Mouse (Mus musculus) intestine, embryonic 14.5 days (tissue): ENCODE measurements at regions not wholly inside any gene's neighbourhood (a gene's known extent, or its start where the extent isn't known, plus 50 kb on each side); places are given as distances from the start of the nearest gene placed in this dataset.

Source experiments
- ATAC-seq: fragments of 200-750 bp; cut with Nextera tagmentation; replicated peaks from 2 replicates; pipeline ENCODE4 v1.8.0; 2017; ENCODE audit warnings: low read depth, moderate number of reproducible peaks, moderate TSS enrichment, moderate library complexity; ENCODE audit not compliant: low FRiP score, low TSS enrichment
- DNase-seq: peaks from one replicate; pipeline ENCODE4 v3.0.0-alpha.2; 2018; ENCODE audit warnings: low spot score
- H3K27ac ChIP-seq: fragments of 300-500 bp; sonication (generic); 2 replicates; pipeline ENCODE4 v1.5.1; 2014; ENCODE audit warnings: low read depth, mild to moderate bottlenecking, control low read depth
- H3K27me3 ChIP-seq: fragments of 300-500 bp; sonication (generic); replicated peaks from 2 replicates; pipeline ENCODE4 v1.6.1; 2014; ENCODE audit warnings: low read length, control low read depth; ENCODE audit not compliant: control insufficient read depth, insufficient read depth
- H3K36me3 ChIP-seq: fragments of 300-500 bp; sonication (generic); 2 replicates; pipeline ENCODE4 v1.6.1; 2014; ENCODE audit warnings: low read length, control low read depth; ENCODE audit not compliant: control insufficient read depth, insufficient read depth
- H3K4me1 ChIP-seq: fragments of 300-500 bp; sonication (generic); replicated peaks from 2 replicates; pipeline ENCODE4 v1.6.1; 2014; ENCODE audit warnings: low read length, control low read depth, mixed read lengths; ENCODE audit not compliant: control insufficient read depth, insufficient read depth
- H3K4me2 ChIP-seq: fragments of 300-500 bp; sonication (generic); 2 replicates; pipeline ENCODE4 v1.6.1; 2014; ENCODE audit warnings: low read length
- H3K4me3 ChIP-seq: fragments of 300-500 bp; sonication (generic); 2 replicates; pipeline ENCODE4 v1.5.1; 2014; ENCODE audit warnings: low read depth, low read length, control low read depth, mixed read lengths
- H3K9ac ChIP-seq: fragments of 300-500 bp; sonication (generic); 2 replicates; pipeline ENCODE4 v1.6.1; 2014; ENCODE audit warnings: mild to moderate bottlenecking, low read length
- H3K9me3 ChIP-seq: fragments of 300-500 bp; sonication (generic); 2 replicates; pipeline ENCODE4 v1.6.1; 2016; ENCODE audit warnings: low read length, control low read depth; ENCODE audit not compliant: control insufficient read depth
- WGBS: fragments of 180-500 bp; shearing (Covaris S2); extraction: QIAGEN DNeasy Blood & Tissue Kit; methylation state at CpG from one replicate; pipeline ENCODE4 v1.1.7; 2014; 5-methylcytosine and 5-hydroxymethylcytosine counted together

DNA sequence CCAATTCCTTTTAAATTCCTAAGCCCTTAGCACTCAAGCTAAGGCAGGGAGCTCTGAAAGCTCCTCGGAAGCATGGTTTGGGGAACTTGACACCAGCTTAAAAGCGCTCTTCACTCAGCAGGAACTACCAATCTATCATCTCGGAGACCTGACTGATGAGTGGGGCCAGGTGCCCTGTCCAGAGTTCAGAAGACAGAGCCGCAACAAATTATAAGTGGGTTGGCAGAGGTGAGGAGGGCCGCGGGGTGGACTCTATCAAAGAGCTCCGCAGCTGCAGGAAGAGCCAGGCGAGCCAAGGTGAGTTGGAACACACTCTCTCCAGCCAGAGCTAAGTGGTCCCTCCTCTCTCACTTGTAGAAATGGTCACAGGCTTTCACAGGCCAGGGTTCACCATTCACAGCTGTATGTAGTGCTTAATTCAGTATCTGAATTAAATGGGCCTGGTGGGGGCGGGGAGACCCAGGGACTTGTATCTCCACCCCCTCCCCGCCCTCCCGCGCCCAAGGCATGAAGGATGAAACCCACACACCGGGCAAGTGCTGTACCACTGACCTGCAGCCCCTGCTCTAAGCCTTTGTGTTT is 180.8 kb downstream of the Stim2 start:
- Histone ChIP-seq H3K9ac (no peak overlapping the region), H3K4me2 (no peak overlapping the region), H3K27me3 (no peaks in the 10 kb centered on the region), H3K4me1 (peaks cover 28% of the 10 kb centered on the region), H3K27ac (peak overlapping the region; percentile 64; the same call in 1 of the 2 replicates), H3K4me3 (no peak overlapping the region), H3K36me3 (no peaks in the 10 kb centered on the region), H3K9me3 (no peaks in the 10 kb centered on the region)
- 35% methylated on average over 13 of the region's 13 CpGs for WGBS
- ATAC-seq (no peak), DNase-seq (no peak)

DNA sequence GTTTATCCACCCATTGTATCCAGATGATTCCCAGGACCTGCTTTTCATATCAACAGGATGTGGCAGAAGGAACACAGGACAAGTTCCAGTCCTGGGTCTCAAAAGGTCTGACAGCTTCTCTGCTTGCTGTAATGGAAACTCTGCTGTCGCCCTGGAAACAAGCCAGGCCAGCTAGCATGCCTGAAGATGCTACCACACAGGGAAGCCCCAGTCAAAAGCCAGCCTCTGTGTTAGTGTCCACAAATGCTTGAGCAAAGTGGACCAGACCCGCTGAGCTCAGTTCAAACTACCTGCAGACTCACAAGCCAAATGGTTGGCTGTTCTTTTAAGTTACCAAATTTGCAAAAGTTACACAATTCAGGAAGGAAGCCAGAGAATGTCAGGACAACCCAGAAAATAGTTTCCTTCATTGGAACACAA is 181.9 kb downstream of the Stim2 start:
- Histone ChIP-seq H3K9me3 (no peaks in the 10 kb centered on the region), H3K9ac (no peak overlapping the region), H3K36me3 (no peaks in the 10 kb centered on the region), H3K27ac (peak overlapping the region; percentile 64), H3K27me3 (no peaks in the 10 kb centered on the region), H3K4me3 (no peak overlapping the region), H3K4me1 (peaks cover 28% of the 10 kb centered on the region), H3K4me2 (no peak overlapping the region)
- 33% methylated on average over 2 of the region's 2 CpGs for WGBS
- ATAC-seq (0 out of 2 replicates have a peak, but pooled peaks have one; percentile 54), DNase-seq (peak; percentile 71)

DNA sequence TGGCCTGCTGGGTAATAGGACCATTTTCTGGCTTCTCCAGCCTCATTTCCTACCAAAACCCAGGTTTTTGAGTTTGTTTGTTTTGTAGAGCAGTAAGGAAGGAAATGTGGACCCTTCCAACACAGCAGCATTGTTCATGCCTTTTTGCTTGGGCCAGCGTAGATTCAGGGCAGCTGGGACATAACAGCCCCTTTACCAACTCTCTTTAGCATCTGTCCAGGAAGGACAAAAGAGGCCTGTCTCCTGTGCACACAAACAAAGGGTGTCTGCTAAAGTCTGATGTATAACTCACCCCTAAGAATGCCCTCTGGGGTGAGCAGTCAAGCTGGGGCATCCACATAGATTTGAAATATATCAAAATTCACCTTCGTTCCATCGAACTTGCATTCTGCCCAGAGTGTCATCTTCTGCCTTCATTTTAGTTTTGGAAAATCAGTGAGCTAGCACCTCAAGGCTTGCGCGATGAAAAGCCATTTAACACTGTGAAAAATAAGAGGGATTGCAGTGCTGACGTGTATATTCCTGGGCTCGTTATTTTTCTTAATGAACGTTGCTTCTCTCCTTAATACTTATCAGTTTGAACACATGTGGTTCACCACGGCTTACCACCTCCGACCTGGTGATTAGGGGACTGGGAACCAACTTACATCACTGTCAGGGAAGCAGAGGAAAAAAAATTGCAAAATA is 182.5 kb downstream of the Stim2 start:
- no peaks in the 10 kb centered on the region for H3K9me3 ChIP-seq
- H3K36me3 ChIP-seq = no peaks in the 10 kb centered on the region
- WGBS = 33% methylated on average over 10 of the region's 10 CpGs
- ATAC-seq (no peak), DNase-seq (no peak)
- H3K9ac ChIP-seq = no peak overlapping the region
- H3K4me1 ChIP-seq = peaks cover 28% of the 10 kb centered on the region
- no peaks in the 10 kb centered on the region for H3K27me3 ChIP-seq
- peak overlapping the region; percentile 21; the same call in 1 of the 2 replicates for H3K4me2 ChIP-seq
- H3K4me3 ChIP-seq = no peak overlapping the region
- peak overlapping the region; percentile 64 for H3K27ac ChIP-seq

DNA sequence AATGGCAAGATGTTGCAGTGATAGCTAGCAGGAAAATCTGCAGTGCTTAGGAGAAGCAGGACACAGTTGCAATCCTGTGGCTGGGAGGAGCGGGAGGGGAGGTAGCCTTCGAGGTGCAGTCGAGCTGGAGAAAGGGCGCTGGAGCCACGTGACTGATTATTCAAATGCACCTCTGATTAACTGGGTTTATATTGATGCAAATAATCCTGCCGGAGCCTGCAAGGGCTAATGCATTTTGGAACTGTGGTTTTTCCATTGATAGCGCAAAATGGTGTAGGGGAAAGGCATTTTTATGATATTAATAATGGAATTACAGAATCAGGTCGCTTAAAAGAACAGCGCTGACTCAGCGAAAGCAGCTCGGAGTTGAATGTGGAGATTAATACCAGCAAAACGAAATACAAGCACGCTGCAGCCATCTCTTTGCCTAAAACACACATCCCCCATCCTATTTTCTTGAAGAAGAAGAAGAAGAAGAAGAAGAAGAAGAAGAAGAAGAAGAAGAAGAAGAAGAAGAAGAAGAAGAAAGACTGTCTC is 183.1 kb downstream of the Stim2 start:
- ATAC-seq = no peak
- H3K4me3 ChIP-seq = no peak overlapping the region
- H3K4me2 ChIP-seq = peak overlapping the region; percentile 21
- peaks cover 28% of the 10 kb centered on the region for H3K4me1 ChIP-seq
- no peak overlapping the region for H3K9ac ChIP-seq
- WGBS = 27% methylated on average over 13 of the region's 13 CpGs
- H3K27me3 ChIP-seq = no peaks in the 10 kb centered on the region
- DNase-seq = no peak
- no peaks in the 10 kb centered on the region for H3K36me3 ChIP-seq
- no peaks in the 10 kb centered on the region for H3K9me3 ChIP-seq
- peak overlapping the region; percentile 64 for H3K27ac ChIP-seq

DNA sequence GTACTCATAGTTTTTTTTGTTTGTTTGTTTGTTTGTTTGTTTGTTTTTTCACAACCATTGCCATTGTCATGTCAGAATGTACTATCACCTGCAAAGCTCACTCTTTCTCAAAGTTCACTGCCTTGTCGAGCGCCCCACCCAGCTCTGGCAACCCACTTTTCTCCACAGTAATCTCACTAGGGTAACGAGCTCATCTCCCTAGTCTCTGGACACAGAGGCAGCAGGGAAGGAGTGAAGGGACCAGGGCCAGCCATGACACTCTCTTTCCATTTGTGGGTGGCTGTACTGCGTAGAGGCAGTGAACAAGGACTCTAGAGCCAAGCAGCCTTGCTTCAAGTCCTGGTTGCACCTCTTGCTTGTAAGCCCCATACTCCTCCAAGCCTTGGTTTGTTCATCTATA is 184.5 kb downstream of the Stim2 start:
- DNase-seq (no peak), ATAC-seq (no peak)
- no peak overlapping the region for H3K4me3 ChIP-seq
- H3K9me3 ChIP-seq = no peaks in the 10 kb centered on the region
- no peak overlapping the region for H3K4me2 ChIP-seq
- no peaks in the 10 kb centered on the region for H3K27me3 ChIP-seq
- H3K36me3 ChIP-seq = no peaks in the 10 kb centered on the region
- WGBS = 90% methylated on average over 4 of the region's 4 CpGs
- H3K27ac ChIP-seq = no peak overlapping the region
- peaks cover 28% of the 10 kb centered on the region for H3K4me1 ChIP-seq
- no peak overlapping the region for H3K9ac ChIP-seq

DNA sequence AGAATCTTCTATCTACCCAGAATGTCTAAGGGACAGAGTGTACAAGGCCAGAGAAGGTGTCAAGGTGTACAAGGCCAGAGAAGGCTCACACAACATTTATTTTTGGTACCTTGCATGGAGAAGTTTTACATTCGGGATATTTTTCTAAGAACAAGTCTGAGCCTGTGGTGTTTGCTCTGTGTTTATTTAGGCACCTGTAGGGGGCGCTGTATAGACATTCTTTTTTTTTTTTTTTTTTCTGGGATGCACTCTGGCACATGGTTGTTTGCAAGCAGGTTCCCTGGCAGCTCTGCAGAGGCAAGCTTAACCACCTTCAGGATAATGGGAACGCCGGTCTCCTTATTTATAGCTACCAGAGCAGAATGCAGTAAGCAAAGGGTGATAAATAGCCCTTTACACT is 187.4 kb downstream of the Stim2 start:
- H3K36me3 ChIP-seq = no peaks in the 10 kb centered on the region
- DNase-seq (no peak), ATAC-seq (no peak)
- no peak overlapping the region for H3K4me2 ChIP-seq
- H3K27me3 ChIP-seq = no peaks in the 10 kb centered on the region
- H3K9me3 ChIP-seq = no peaks in the 10 kb centered on the region
- H3K27ac ChIP-seq = no peak overlapping the region
- no peak overlapping the region for H3K4me3 ChIP-seq
- WGBS = 30% methylated on average over 4 of the region's 4 CpGs
- peaks cover 9% of the 10 kb centered on the region for H3K4me1 ChIP-seq
- H3K9ac ChIP-seq = no peak overlapping the region

DNA sequence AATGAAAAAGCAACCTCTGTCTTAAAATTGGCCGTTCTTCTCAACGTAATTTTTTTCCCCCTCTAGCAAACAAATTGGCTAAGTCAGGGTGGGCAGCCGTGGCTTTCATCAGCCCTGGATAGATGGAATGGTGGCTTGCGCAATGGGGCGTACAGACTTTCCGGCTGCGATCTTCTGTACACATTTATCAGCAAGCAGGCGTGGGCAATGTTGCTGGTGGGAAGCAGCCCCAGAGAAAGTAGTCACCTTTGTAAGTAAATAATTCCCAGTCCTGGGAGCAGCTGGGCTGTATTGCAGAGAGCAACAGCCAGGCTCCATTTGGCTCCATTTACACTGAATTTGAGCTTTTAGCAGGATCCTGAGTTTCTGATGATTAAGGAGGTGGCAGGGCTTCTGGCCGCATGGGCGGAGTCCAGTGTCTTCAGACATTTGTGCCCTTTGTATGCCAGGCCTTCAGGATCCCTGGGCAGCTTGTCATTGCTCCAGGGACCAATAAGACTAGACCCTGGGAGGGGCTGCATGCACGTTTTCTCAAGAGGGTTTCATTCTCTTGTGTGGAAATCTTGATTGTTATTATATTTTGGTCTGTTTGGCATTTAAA is 187.9 kb downstream of the Stim2 start:
- ATAC-seq = no peak
- no peaks in the 10 kb centered on the region for H3K36me3 ChIP-seq
- H3K27ac ChIP-seq = no peak overlapping the region
- no peak overlapping the region for H3K9ac ChIP-seq
- H3K4me3 ChIP-seq = no peak overlapping the region
- no peak for DNase-seq
- H3K4me1 ChIP-seq = peaks cover 4% of the 10 kb centered on the region
- 39% methylated on average over 11 of the region's 11 CpGs for WGBS
- H3K27me3 ChIP-seq = no peaks in the 10 kb centered on the region
- H3K4me2 ChIP-seq = no peak overlapping the region
- H3K9me3 ChIP-seq = no peaks in the 10 kb centered on the region

DNA sequence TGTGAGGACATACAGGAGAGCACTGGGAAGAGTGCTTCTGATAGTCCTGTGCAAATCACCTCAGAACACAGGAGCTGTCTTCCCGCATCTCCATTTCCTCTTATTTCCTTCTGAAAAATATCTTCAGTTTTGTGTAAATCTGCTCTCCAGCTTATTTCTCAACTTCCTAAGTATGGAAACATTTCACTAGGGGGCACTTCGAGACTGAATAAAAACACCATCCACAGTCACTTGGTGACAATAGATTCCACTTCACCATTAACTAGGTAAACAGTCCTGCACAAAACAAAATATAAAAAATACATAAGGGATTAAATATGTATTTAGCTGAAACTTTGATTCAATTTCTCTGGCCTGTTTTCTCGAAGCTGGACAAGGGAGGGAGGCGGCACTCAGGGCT is 193.4 kb downstream of the Stim2 start:
- ATAC-seq (no peak), DNase-seq (no peak)
- Histone ChIP-seq H3K27me3 (no peaks in the 10 kb centered on the region), H3K36me3 (no peaks in the 10 kb centered on the region), H3K27ac (no peak overlapping the region), H3K9ac (no peak overlapping the region), H3K4me3 (no peak overlapping the region), H3K4me1 (no peaks in the 10 kb centered on the region), H3K4me2 (no peak overlapping the region), H3K9me3 (no peaks in the 10 kb centered on the region)
- WGBS = 58% methylated on average over 4 of the region's 4 CpGs
